Mouse (Mus musculus) cerebellum, adult 2 months (tissue): ENCODE measurements at regions not wholly inside any gene's neighbourhood (a gene's known extent, or its start where the extent isn't known, plus 50 kb on each side); places are given as distances from the start of the nearest gene placed in this dataset.

Source experiments
- CTCF ChIP-seq: fragments of 200-500 bp; IDR thresholded peaks from 2 replicates; pipeline ENCODE4 v1.5.1; 2011; ENCODE audit warnings: low read depth, mild to moderate bottlenecking, control low read depth, low read length, moderate library complexity, borderline replicate concordance; ENCODE audit not compliant: insufficient read depth
- POLR2A ChIP-seq: fragments of 200-500 bp; IDR thresholded peaks from 2 replicates; pipeline ENCODE4 v1.6.1; 2011; ENCODE audit warnings: low read length, control low read depth, borderline replicate concordance; ENCODE audit not compliant: insufficient read depth

- TF ChIP-seq CTCF (no peak), POLR2A (no peak)
These were observed 273.3 kb downstream of the Phf14 start for GRCm38 (mm10) chr6:12180951-12181350.
